Mouse (Mus musculus) MEL (cell line): ENCODE measurements around the gene Vsig10. TPM values are rescaled to one million over a fixed set of nuclear protein-coding genes. Genes with fewer than 3 reads are reported as not detected.
A peak's percentile ranks its signal among the peaks of the same experiment; 100 is the strongest.

ENCODE experiments used
- DNase-seq: peaks from one replicate; pipeline ENCODE4 v3.0.0; 2011; ENCODE audit warnings: low read depth, low spot score
- H3K27ac ChIP-seq: 2 replicates; pipeline ENCODE4 v1.5.1; 2012; ENCODE audit warnings: low read depth, mild to moderate bottlenecking, control low read depth, low read length, moderate library complexity; ENCODE audit not compliant: control insufficient read depth
- H3K27me3 ChIP-seq, 2 experiments: fragments of 150-350 bp in 1 of 2; sonication (generic) in 1 of 2; 2 replicates each; pipeline ENCODE4 v1.6.1; 2012; ENCODE audit warnings: low read length in 2 of 2, mild to moderate bottlenecking in 2 of 2, improper control_type of control experiment in 1 of 2, moderate library complexity in 1 of 2; ENCODE audit not compliant: insufficient read depth in 2 of 2, control insufficient read depth in 1 of 2
- H3K36me3 ChIP-seq, 2 experiments: 2 replicates each; pipeline ENCODE4 v1.6.1; 2012 to 2014; ENCODE audit warnings: low read length in 2 of 2, improper control_type of control experiment in 1 of 2, inconsistent platforms in 1 of 2, mild to moderate bottlenecking in 1 of 2; ENCODE audit not compliant: insufficient read depth in 2 of 2, control insufficient read depth in 1 of 2
- H3K4me1 ChIP-seq, 2 experiments: fragments of 150-350 bp in 1 of 2; sonication (generic) in 1 of 2; 2 replicates each; pipeline ENCODE4 v1.6.1; 2012; ENCODE audit warnings: low read length in 2 of 2, improper control_type of control experiment in 1 of 2, mild to moderate bottlenecking in 1 of 2; ENCODE audit not compliant: insufficient read depth in 2 of 2, control insufficient read depth in 1 of 2
- H3K4me3 ChIP-seq, 2 experiments: fragments of 150-350 bp in 1 of 2; sonication (generic) in 1 of 2; 2 replicates each; pipeline ENCODE4 v1.5.1; 2012; ENCODE audit warnings: low read depth in 2 of 2, low read length in 2 of 2, mild to moderate bottlenecking in 2 of 2, moderate library complexity in 2 of 2, control low read depth in 1 of 2, improper control_type of control experiment in 1 of 2; ENCODE audit not compliant: control insufficient read depth in 1 of 2, insufficient read depth in 1 of 2
- H3K79me2 ChIP-seq: 2 replicates; pipeline ENCODE4 v1.6.1; 2012; ENCODE audit warnings: mild to moderate bottlenecking, low read length, moderate library complexity; ENCODE audit not compliant: control insufficient read depth, poor library complexity, insufficient read depth
- H3K9ac ChIP-seq: 2 replicates; pipeline ENCODE4 v1.6.1; 2012; ENCODE audit warnings: low read depth, mild to moderate bottlenecking, control low read depth, low read length, moderate library complexity; ENCODE audit not compliant: control insufficient read depth, poor library complexity, severe bottlenecking
- H3K9me3 ChIP-seq: fragments of 150-350 bp; sonication (generic); replicated peaks from 2 replicates; pipeline ENCODE4 v1.6.1; 2012; ENCODE audit warnings: mild to moderate bottlenecking, low read length, improper control_type of control experiment, moderate library complexity; ENCODE audit not compliant: insufficient read depth
- BHLHE40 ChIP-seq: IDR thresholded peaks from 2 replicates; pipeline ENCODE4 v1.6.1; 2012; ENCODE audit warnings: low read depth, mild to moderate bottlenecking, inconsistent platforms, low read length, improper control_type of control experiment, borderline replicate concordance
- CHD1 ChIP-seq: IDR thresholded peaks from 2 replicates; pipeline ENCODE4 v1.6.1; 2012; ENCODE audit warnings: low read depth, mild to moderate bottlenecking, inconsistent platforms, low read length, improper control_type of control experiment
- CHD2 ChIP-seq: IDR thresholded peaks from 2 replicates; pipeline ENCODE4 v1.6.1; 2011; ENCODE audit warnings: low read length, improper control_type of control experiment
- ELF1 ChIP-seq: IDR thresholded peaks from 2 replicates; pipeline ENCODE4 v1.6.1; 2014; ENCODE audit warnings: low read depth, mild to moderate bottlenecking, inconsistent platforms, low read length, improper control_type of control experiment, moderate library complexity
- EP300 ChIP-seq, 2 experiments: IDR thresholded peaks; 2 replicates each; pipeline ENCODE4 v1.6.1; 2011; ENCODE audit warnings: improper control_type of control experiment in 2 of 2, low read length in 2 of 2, low read depth in 1 of 2, mild to moderate bottlenecking in 1 of 2
- GABPA ChIP-seq: IDR thresholded peaks from 2 replicates; pipeline ENCODE4 v1.6.1; 2012; ENCODE audit warnings: low read depth, mild to moderate bottlenecking, inconsistent platforms, low read length, improper control_type of control experiment, moderate library complexity
- JUND ChIP-seq: IDR thresholded peaks from 2 replicates; pipeline ENCODE4 v1.6.1; 2011; ENCODE audit warnings: low read depth, mild to moderate bottlenecking, improper control_type of control experiment, low read length
- KAT2A ChIP-seq: conservative IDR thresholded peaks from 2 replicates; pipeline ENCODE4 v1.6.1; 2012; ENCODE audit warnings: low read depth, low read length, improper control_type of control experiment, inconsistent platforms
- MAX ChIP-seq: IDR thresholded peaks from 2 replicates; pipeline ENCODE4 v1.6.1; 2011; ENCODE audit warnings: low read length, improper control_type of control experiment
- MAZ ChIP-seq: IDR thresholded peaks from 2 replicates; pipeline ENCODE4 v1.6.1; 2012; ENCODE audit warnings: low read depth, mild to moderate bottlenecking, inconsistent platforms, low read length, improper control_type of control experiment
- MEF2A ChIP-seq: IDR thresholded peaks from 2 replicates; pipeline ENCODE4 v1.6.1; 2014; ENCODE audit warnings: low read depth, mild to moderate bottlenecking, inconsistent platforms, low read length, improper control_type of control experiment; ENCODE audit not compliant: poor library complexity, insufficient replicate concordance, severe bottlenecking; ENCODE audit errors: extremely low read depth
- MYC ChIP-seq: IDR thresholded peaks from 2 replicates; pipeline ENCODE4 v1.6.1; 2011; ENCODE audit warnings: low read depth, mild to moderate bottlenecking, low read length, improper control_type of control experiment, moderate library complexity
- NRF1 ChIP-seq: IDR thresholded peaks from 2 replicates; pipeline ENCODE4 v1.6.1; 2014; ENCODE audit warnings: low read depth, mild to moderate bottlenecking, inconsistent platforms, low read length, improper control_type of control experiment, moderate library complexity; ENCODE audit not compliant: poor library complexity, insufficient read depth, severe bottlenecking
- POLR2A ChIP-seq, 2 experiments: IDR thresholded peaks; 2 replicates each; pipeline ENCODE4 v1.6.1; 2011 to 2012; ENCODE audit warnings: low read length in 2 of 2, mild to moderate bottlenecking in 2 of 2, control low read depth in 1 of 2, improper control_type of control experiment in 1 of 2, low read depth in 1 of 2, moderate library complexity in 1 of 2; ENCODE audit not compliant: control insufficient read depth in 1 of 2, insufficient read depth in 1 of 2, poor library complexity in 1 of 2
- POLR2AphosphoS2 ChIP-seq: IDR thresholded peaks from 2 replicates; pipeline ENCODE4 v1.6.1; 2011; ENCODE audit warnings: low read length, improper control_type of control experiment
- POLR2AphosphoS5 ChIP-seq: IDR thresholded peaks from 2 replicates; pipeline ENCODE4 v1.6.1; 2012; ENCODE audit warnings: low read depth, borderline replicate concordance, mild to moderate bottlenecking, inconsistent platforms, low read length, moderate library complexity, mixed read lengths
- RAD21 ChIP-seq: IDR thresholded peaks from 2 replicates; pipeline ENCODE4 v1.6.1; 2011; ENCODE audit warnings: mild to moderate bottlenecking, low read depth, low read length, improper control_type of control experiment
- SMC3 ChIP-seq: IDR thresholded peaks from 2 replicates; pipeline ENCODE4 v1.6.1; 2011; ENCODE audit warnings: low read depth, low read length, improper control_type of control experiment
- TCF12 ChIP-seq: IDR thresholded peaks from 2 replicates; pipeline ENCODE4 v1.6.1; 2014; ENCODE audit warnings: low read depth, mild to moderate bottlenecking, inconsistent platforms, low read length, improper control_type of control experiment, moderate library complexity
- UBTF ChIP-seq: IDR thresholded peaks from 2 replicates; pipeline ENCODE4 v1.6.1; 2012; ENCODE audit warnings: low read depth, mild to moderate bottlenecking, inconsistent platforms, low read length, improper control_type of control experiment, moderate library complexity, borderline replicate concordance; ENCODE audit not compliant: insufficient read depth
- USF1 ChIP-seq: IDR thresholded peaks from 2 replicates; pipeline ENCODE4 v1.6.1; 2014; ENCODE audit warnings: low read depth, mild to moderate bottlenecking, inconsistent platforms, low read length, improper control_type of control experiment, moderate library complexity
- USF2 ChIP-seq, 2 experiments: IDR thresholded peaks; 2 replicates each; pipeline ENCODE4 v1.6.1; 2011 to 2012; ENCODE audit warnings: improper control_type of control experiment in 2 of 2, low read length in 2 of 2, borderline replicate concordance in 1 of 2, inconsistent platforms in 1 of 2, low read depth in 1 of 2, mild to moderate bottlenecking in 1 of 2; ENCODE audit not compliant: insufficient read depth in 1 of 2
- ZKSCAN1 ChIP-seq: IDR thresholded peaks from 2 replicates; pipeline ENCODE4 v1.6.1; 2012; ENCODE audit warnings: low read depth, mild to moderate bottlenecking, inconsistent platforms, low read length, improper control_type of control experiment, moderate library complexity
- ZMIZ1 ChIP-seq: IDR thresholded peaks from 2 replicates; pipeline ENCODE4 v1.6.1; 2012; ENCODE audit warnings: low read depth, mild to moderate bottlenecking, inconsistent platforms, low read length, improper control_type of control experiment, moderate library complexity
- polyA plus RNA-seq, 2 experiments: library from polyadenylated mRNA; stranded (reverse) in 1 of 2; unstranded in 1 of 2; fragments of >175 nt in 1 of 2; fragments of >200 nt in 1 of 2; gene quantifications; 2 replicates each; pipeline versions ENCODE4 v1.2.1 to v1.2.4; 2012; ENCODE audit warnings: low replicate concordance in 2 of 2, low read depth in 1 of 2; ENCODE audit not compliant: insufficient read length in 2 of 2, insufficient read depth in 1 of 2, missing spikeins in 1 of 2
- total RNA-seq: library from RNA; depleted of rRNA; stranded (reverse); fragments of 300-350 nt; gene quantifications from 2 replicates; pipeline ENCODE4 v1.2.3, GENCODE M21; 2012

Gene Vsig10
- total and polyA plus RNA-seq, 3 experiments: 5.3 to 8.9 TPM; not detected in 1

DNA sequence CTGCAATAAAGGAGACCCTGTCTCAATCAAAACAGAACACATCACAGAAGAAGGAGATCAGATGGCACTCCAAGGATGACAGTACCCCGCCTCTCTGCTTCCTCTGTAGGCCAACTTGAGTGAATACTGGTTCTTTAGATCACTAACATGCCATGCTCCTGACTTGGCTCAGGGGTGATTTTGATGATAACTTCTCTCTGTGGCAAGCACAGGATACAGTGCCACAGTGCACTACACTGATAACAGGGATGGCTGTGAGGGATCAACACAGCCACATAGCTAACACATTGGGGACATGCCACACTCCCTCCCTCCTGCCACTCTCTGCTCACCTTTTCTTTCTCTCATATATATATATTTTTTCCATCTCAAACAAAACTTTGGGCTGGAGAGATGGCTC is 72.0 kb downstream of the Vsig10 start (continued):
- TF ChIP-seq EP300 (IDR thresholded peaks at IDR 0.05; ENCODE audit: low read depth in 1 of 2, low read length in 2 of 2) (peak in 1 of 2 experiments; percentile 47; a peak in 2 of 4 replicates), POLR2AphosphoS2 (no peak), KAT2A (no peak), CHD1 (no peak), ZMIZ1 (no peak), ZKSCAN1 (no peak), POLR2A (IDR thresholded peaks at IDR 0.05; ENCODE audit: control insufficient read depth in 1 of 2, insufficient read depth in 1 of 2, low read depth in 1 of 2, low read length in 2 of 2, poor library complexity in 1 of 2) (no peak), RAD21 (no peak)

DNA sequence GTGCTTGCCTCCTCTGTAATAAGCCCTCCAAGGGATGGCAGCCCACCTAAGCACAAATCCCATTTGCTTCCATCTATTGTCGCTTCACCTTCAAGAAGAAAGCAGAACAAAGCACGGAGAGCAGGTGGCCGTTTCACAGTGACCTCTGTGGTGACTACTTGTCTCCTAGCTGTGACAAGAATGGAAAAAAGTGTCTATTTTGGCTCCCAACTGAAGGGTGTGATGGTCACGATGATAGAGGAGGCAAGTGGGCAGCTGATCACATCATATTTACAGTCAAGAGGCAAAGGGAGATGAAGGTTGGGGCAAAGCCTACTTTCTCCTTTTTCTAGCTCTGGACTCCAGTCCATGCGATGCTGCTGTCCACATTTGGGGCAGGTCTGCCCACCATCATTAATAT is 77.0 kb downstream of the Vsig10 start:
- Histone ChIP-seq H3K27me3 (no peaks in the 10 kb centered on the region), H3K36me3 (no peaks in the 10 kb centered on the region)
- no peak for DNase-seq
- TF ChIP-seq BHLHE40 (no peak), POLR2AphosphoS2 (no peak), TCF12 (no peak), ZKSCAN1 (no peak), MEF2A (no peak), NRF1 (no peak), CHD1 (no peak), EP300 (IDR thresholded peaks at IDR 0.05; ENCODE audit: low read depth in 1 of 2, low read length in 2 of 2) (no peak), USF1 (no peak), SMC3 (no peak), MAX (no peak), UBTF (no peak), MAZ (no peak), CHD2 (no peak)
- TF ChIP-seq, all 39 proteins: peak for 0
- Histone ChIP-seq H3K4me3 (no peak overlapping the region), H3K9me3 (no peaks in the 10 kb centered on the region), H3K27ac (no peak overlapping the region), H3K4me1 (no peaks in the 10 kb centered on the region), H3K79me2 (no peaks in the 10 kb centered on the region), H3K9ac (no peak overlapping the region)

DNA sequence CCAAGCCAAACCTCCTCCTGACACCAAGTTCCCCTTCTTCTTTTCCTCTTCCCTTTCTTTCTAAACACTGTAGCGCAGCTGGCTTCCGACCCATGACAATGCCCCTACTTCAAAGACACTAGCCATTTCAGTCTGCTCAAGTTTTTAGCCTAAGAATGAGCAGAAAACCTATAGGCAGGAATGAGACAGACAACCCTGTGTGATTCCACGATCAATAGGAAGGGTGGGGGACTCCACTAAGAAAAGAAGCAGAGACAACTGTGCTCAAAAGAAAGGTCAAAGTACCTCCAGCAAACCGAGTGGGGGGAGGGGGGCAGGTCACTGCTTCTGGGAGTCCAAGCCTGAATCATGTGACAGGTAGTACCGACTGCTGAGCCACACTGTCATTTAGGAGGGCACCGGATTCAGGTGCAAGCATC is 77.7 kb downstream of the Vsig10 start:
- H3K36me3 ChIP-seq: no peaks in the 10 kb centered on the region
- H3K4me3 ChIP-seq: no peak overlapping the region
- H3K79me2 ChIP-seq: no peaks in the 10 kb centered on the region
- H3K4me1 ChIP-seq: no peaks in the 10 kb centered on the region
- no peaks in the 10 kb centered on the region for H3K27me3 ChIP-seq
- TF ChIP-seq MYC: no peak
- no peak for TF ChIP-seq POLR2AphosphoS5
- TF ChIP-seq SMC3: no peak
- TF ChIP-seq POLR2AphosphoS2: no peak
- TF ChIP-seq CHD1: no peak
- TF ChIP-seq USF2 (IDR thresholded peaks at IDR 0.05; ENCODE audit: borderline replicate concordance in 1 of 2, insufficient read depth in 1 of 2, low read depth in 1 of 2, low read length in 2 of 2): no peak
- TF ChIP-seq MAX: no peak
- TF ChIP-seq GABPA: no peak
- no peak for TF ChIP-seq ELF1
- no peak for TF ChIP-seq BHLHE40
- TF ChIP-seq JUND: no peak
- TF ChIP-seq, all 39 proteins: peak for 0
- H3K9ac ChIP-seq: no peak overlapping the region
- DNase-seq: no peak
- H3K9me3 ChIP-seq: no peaks in the 10 kb centered on the region
- no peak overlapping the region for H3K27ac ChIP-seq
